In genomic region chr6:127152106-127152951, GRCm38 (mm10) we compare ENCODE assay signal across 8 mouse cellular contexts. TPM values are rescaled to one million over a fixed set of nuclear protein-coding genes. Genes with fewer than 3 reads are reported as not detected.
A peak's percentile ranks its signal among the peaks of the same experiment; 100 is the strongest.
DNase-seq lines count a peak whose midpoint lies in the region; ATAC-seq and TF ChIP-seq lines count a peak whose summit lies in the region.

Gene Ccnd2, minus strand, starts transcription at chr6:127152193.

- H3K9me3 ChIP-seq in heart, embryonic 11.5 days (replicated peaks; ENCODE audit: control insufficient read depth, low read length), result no peaks in the 10 kb centered on the region
- no peaks in the 10 kb centered on the region for H3K9me3 ChIP-seq in kidney, embryonic 14.5 days (ENCODE audit: control insufficient read depth, low read length)
- H3K9me3 ChIP-seq in midbrain, postnatal 0 days (ENCODE audit: low read length), result no peaks in the 10 kb centered on the region
- H3K9me3 ChIP-seq in stomach, embryonic 15.5 days, result no peaks in the 10 kb centered on the region

- H3K79me2 ChIP-seq in liver, adult 2 months (ENCODE audit: control insufficient read depth, insufficient read depth, low read length), result no peaks in the 10 kb centered on the region

- TF ChIP-seq CTCF in liver, adult 2 months (IDR thresholded peaks at IDR 0.05; ENCODE audit: low read depth, low read length), result no peak
- TF ChIP-seq CTCF in midbrain, postnatal 0 days (IDR thresholded peaks at IDR 0.05), result no peak

- peaks cover 31% of the 10 kb centered on the region for H3K4me1 ChIP-seq in heart, embryonic 11.5 days (ENCODE audit: control insufficient read depth, insufficient read depth, low read length)
- H3K4me1 ChIP-seq in kidney, embryonic 14.5 days (ENCODE audit: control insufficient read depth, insufficient read depth, low read length), result peaks cover 26% of the 10 kb centered on the region
- H3K4me1 ChIP-seq in liver, adult 2 months (ENCODE audit: control insufficient read depth, insufficient read depth, low read length), result no peaks in the 10 kb centered on the region
- H3K4me1 ChIP-seq in midbrain, postnatal 0 days (ENCODE audit: insufficient read depth, low read length), result peaks cover 21% of the 10 kb centered on the region
- peaks cover 35% of the 10 kb centered on the region for H3K4me1 ChIP-seq in stomach, embryonic 15.5 days

- peak within 1 kb of the TSS; percentile 90 for H3K27ac ChIP-seq in heart, embryonic 11.5 days (ENCODE audit: low read depth, low read length)
- H3K27ac ChIP-seq in kidney, embryonic 14.5 days (ENCODE audit: low read depth, low read length), result peak within 1 kb of the TSS; percentile 91
- H3K27ac ChIP-seq in liver, adult 2 months (replicated peaks; ENCODE audit: insufficient read depth, low read depth, low read length), result peak within 1 kb of the TSS; percentile 59
- H3K27ac ChIP-seq in midbrain, postnatal 0 days (ENCODE audit: low read depth, low read length), result no peak within 1 kb of the TSS
- H3K27ac ChIP-seq in stomach, embryonic 15.5 days, result peak within 1 kb of the TSS; percentile 90

- ATAC-seq in cerebellum, adult (ENCODE audit: insufficient number of reproducible peaks, low FRiP score, low TSS enrichment), result no peak
- ATAC-seq in heart, embryonic 11.5 days (replicated peaks; ENCODE audit: insufficient number of reproducible peaks, low FRiP score, low TSS enrichment), result peak; percentile 70
- peak; percentile 74 for ATAC-seq in kidney, embryonic 14.5 days (ENCODE audit: low FRiP score, low TSS enrichment)
- peak; percentile 68 for ATAC-seq in midbrain, postnatal 0 days (ENCODE audit: low FRiP score)
- peak; percentile 78 for ATAC-seq in stomach, embryonic 15.5 days (ENCODE audit: insufficient read depth, low FRiP score, low read depth)

- H3K36me3 ChIP-seq in heart, embryonic 11.5 days (ENCODE audit: control insufficient read depth, insufficient read depth, low read length), result no peaks in the 10 kb centered on the region
- no peaks in the 10 kb centered on the region for H3K36me3 ChIP-seq in kidney, embryonic 14.5 days (ENCODE audit: control insufficient read depth, insufficient read depth, low read length)
- H3K36me3 ChIP-seq in liver, adult 2 months (ENCODE audit: control insufficient read depth, insufficient read depth, low read length), result no peaks in the 10 kb centered on the region
- no peaks in the 10 kb centered on the region for H3K36me3 ChIP-seq in midbrain, postnatal 0 days (ENCODE audit: insufficient read depth, low read length)
- H3K36me3 ChIP-seq in stomach, embryonic 15.5 days, result no peaks in the 10 kb centered on the region

- peak within 1 kb of the TSS; percentile 69 for H3K4me3 ChIP-seq in heart, embryonic 11.5 days (ENCODE audit: low read depth, low read length)
- H3K4me3 ChIP-seq in kidney, embryonic 14.5 days (ENCODE audit: low read length), result peak within 1 kb of the TSS; percentile 76
- peak within 1 kb of the TSS; percentile 41 for H3K4me3 ChIP-seq in liver, adult 2 months (ENCODE audit: insufficient read depth, low read depth, low read length)
- peak within 1 kb of the TSS; percentile 44 for H3K4me3 ChIP-seq in midbrain, postnatal 0 days (ENCODE audit: low read depth, low read length)
- peak within 1 kb of the TSS; percentile 82 for H3K4me3 ChIP-seq in stomach, embryonic 15.5 days (replicated peaks)

- DNase-seq in cerebellum, postnatal 14 days, result peak; percentile 45 to 47
- DNase-seq in embryo, embryonic 10.5 days (ENCODE audit: low spot score), result peak; percentile 92
- peak; percentile 14 for DNase-seq in liver, adult 2 months (ENCODE audit: extremely low read depth, low read depth, low spot score)
- peak; percentile 85 for DNase-seq in midbrain, postnatal 0 days (ENCODE audit: low spot score)

- no peak for TF ChIP-seq POLR2A in liver, adult 2 months (IDR thresholded peaks at IDR 0.05; ENCODE audit: extremely low read depth, insufficient read depth, low read length)

- H3K4me2 ChIP-seq in heart, embryonic 11.5 days, result peak within 1 kb of the TSS; percentile 80
- H3K4me2 ChIP-seq in kidney, embryonic 14.5 days (replicated peaks; ENCODE audit: low read depth, low read length), result peak within 1 kb of the TSS; percentile 79
- H3K4me2 ChIP-seq in midbrain, postnatal 0 days (ENCODE audit: low read depth, low read length, poor library complexity, severe bottlenecking), result peak within 1 kb of the TSS; percentile 88
- H3K4me2 ChIP-seq in stomach, embryonic 15.5 days, result peak within 1 kb of the TSS; percentile 91

- peak within 1 kb of the TSS; percentile 73 for H3K9ac ChIP-seq in heart, embryonic 11.5 days (ENCODE audit: low read depth, low read length)
- peak within 1 kb of the TSS; percentile 63 for H3K9ac ChIP-seq in kidney, embryonic 14.5 days (ENCODE audit: low read depth, low read length)
- peak within 1 kb of the TSS; percentile 29 for H3K9ac ChIP-seq in liver, adult 2 months (ENCODE audit: low read depth, low read length)
- H3K9ac ChIP-seq in midbrain, postnatal 0 days (replicated peaks; ENCODE audit: low read length, poor library complexity, severe bottlenecking), result peak within 1 kb of the TSS; percentile 33
- H3K9ac ChIP-seq in stomach, embryonic 15.5 days, result peak within 1 kb of the TSS; percentile 16; the same call in 1 of the 2 replicates

- WGBS in heart, embryonic 11.5 days (ENCODE audit: insufficient replicate concordance), result under 1% methylated on average over 39 of the region's 40 CpGs
- under 1% methylated on average over 39 of the region's 40 CpGs for WGBS in kidney, embryonic 14.5 days
- 2% methylated on average over 40 of the region's 40 CpGs for WGBS in liver, adult 2 months
- under 1% methylated on average over 39 of the region's 40 CpGs for WGBS in midbrain, postnatal 0 days
- WGBS in stomach, embryonic 15.5 days, result under 1% methylated on average over 40 of the region's 40 CpGs

- H3K27me3 ChIP-seq in heart, embryonic 11.5 days (ENCODE audit: control insufficient read depth, insufficient read depth, low read length), result no peaks in the 10 kb centered on the region
- H3K27me3 ChIP-seq in kidney, embryonic 14.5 days (ENCODE audit: control insufficient read depth, insufficient read depth, low read length), result no peaks in the 10 kb centered on the region
- H3K27me3 ChIP-seq in liver, adult 2 months (ENCODE audit: control insufficient read depth, insufficient read depth, low read length), result peaks cover 5% of the 10 kb centered on the region
- peaks cover 47% of the 10 kb centered on the region for H3K27me3 ChIP-seq in midbrain, postnatal 0 days (ENCODE audit: insufficient read depth, low read length)
- H3K27me3 ChIP-seq in stomach, embryonic 15.5 days (replicated peaks), result no peaks in the 10 kb centered on the region

RNA-seq across cellular contexts. Expression of gene Ccnd2, which starts in this region (rescaled TPM):
- polyA plus RNA-seq in heart, embryonic 11.5 days (2014; fragmentation: Nextera tagmentation; extraction: Ambion mirVana), result 712 and 821 TPM in 2 replicates
- 793 and 904 TPM in 2 replicates for polyA plus RNA-seq in kidney, embryonic 14.5 days (2014; fragmentation: Nextera tagmentation; extraction: Ambion mirVana)
- 5.3 and 6.0 TPM in 2 replicates for total RNA-seq in liver, adult 2 months (2014; rRNA removed)
- 2.4 and 5.0 TPM in 2 replicates for polyA plus RNA-seq in liver, adult 2 months (2012; rRNA removed)
- total RNA-seq in midbrain, postnatal 0 days (2014; rRNA removed), result 13.9 and 14.5 TPM in 2 replicates
- polyA plus RNA-seq in midbrain, postnatal 0 days (2015; fragmentation: Nextera tagmentation; extraction: Ambion mirVana), result 95.6 and 106 TPM in 2 replicates
- 922 and 986 TPM in 2 replicates for polyA plus RNA-seq in stomach, embryonic 15.5 days (2015; fragmentation: Nextera tagmentation; extraction: Ambion mirVana)

Comparison
In these comparisons a context has a peak if more than half of its experiments do, and no peak if none do; other contexts are left out.
1. RNA of gene Ccnd2 (polyA plus RNA-seq): 922 to 986 TPM in stomach, embryonic 15.5 days, 712 to 821 TPM in heart, embryonic 11.5 days, 793 to 904 TPM in kidney, embryonic 14.5 days and 95.6 to 106 TPM in midbrain, postnatal 0 days; 2.4 to 5.0 TPM in liver, adult 2 months; every median in the first group is over 10 times any median in the second.
2. DNase-seq: peak in every context shown above with its lines; median percentile 92 in embryo, embryonic 10.5 days; 85 in midbrain, postnatal 0 days; 46 in cerebellum, postnatal 14 days; 14 in liver, adult 2 months.
3. H3K9ac ChIP-seq: peak in every context shown above with its lines; median percentile 73 in heart, embryonic 11.5 days; 63 in kidney, embryonic 14.5 days; 33 in midbrain, postnatal 0 days; 29 in liver, adult 2 months; 16 in stomach, embryonic 15.5 days.
4. Peak in every context shown above with its lines, with median percentiles within 50 percentile points of each other: H3K4me2 ChIP-seq and H3K4me3 ChIP-seq.